Mouse (Mus musculus): ENCODE data around the gene Rabggta.

DNA sequence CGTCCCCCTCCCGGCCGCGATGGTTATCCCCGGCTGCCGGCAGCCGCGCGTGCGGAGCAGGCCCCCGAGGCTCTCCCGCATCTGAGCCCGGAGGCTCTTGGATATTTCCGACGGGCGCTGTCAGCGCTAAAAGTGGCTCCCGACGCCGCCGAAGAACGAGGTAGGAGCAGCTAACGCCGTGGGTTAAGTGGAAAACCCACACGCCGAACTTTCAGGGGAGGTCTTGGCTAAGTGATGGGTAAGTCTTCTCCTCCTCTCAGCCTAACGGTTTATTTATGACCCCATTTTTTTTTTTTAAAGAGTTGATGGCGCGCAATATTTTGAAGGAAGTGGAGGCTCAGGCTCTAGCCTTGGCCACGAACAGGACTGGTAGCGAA, 23.8 kb upstream of the Rabggta start:
- TF ChIP-seq MAX (IDR thresholded peaks at IDR 0.05; ENCODE audit: low read depth) (no peak), E2F4 (IDR thresholded peaks at IDR 0.05; ENCODE audit: insufficient read depth) (no peak), TCF12 (IDR thresholded peaks at IDR 0.05; ENCODE audit: insufficient read depth, poor library complexity, severe bottlenecking) (no peak), POLR2A (IDR thresholded peaks at IDR 0.05; ENCODE audit: insufficient read length, low read depth) (no peak), USF1 (IDR thresholded peaks at IDR 0.05; ENCODE audit: low read depth) (no peak), CEBPB (IDR thresholded peaks at IDR 0.05; ENCODE audit: insufficient read depth, poor library complexity, severe bottlenecking) (no peak), MYOD1 (IDR thresholded peaks at IDR 0.05; ENCODE audit: control insufficient read depth in 1 of 3, insufficient read length in 2 of 3, low read depth in 2 of 3) (no peak), POLR2AphosphoS2 (IDR thresholded peaks at IDR 0.05; ENCODE audit: insufficient read length, low read depth) (no peak), MYOG (IDR thresholded peaks at IDR 0.05; ENCODE audit: control insufficient read depth in 1 of 3, insufficient read depth in 1 of 3, insufficient read length in 2 of 3, low read depth in 2 of 3) (no peak), SRF (IDR thresholded peaks at IDR 0.05; ENCODE audit: control insufficient read depth, insufficient read length, low read depth) (no peak), REST (IDR thresholded peaks at IDR 0.05; ENCODE audit: insufficient read depth, insufficient read length) (no peak)

All from myocyte (in vitro differentiated cells).